Mouse (Mus musculus) urinary bladder, postnatal 0 days (tissue): ENCODE results near the gene Aurkaip1. TPM values are rescaled to one million over a fixed set of nuclear protein-coding genes. Genes with fewer than 3 reads are reported as not detected.

Experiments used
- microRNA-seq: library from miRNA; unstranded; fragments of <30 nt; microRNA quantifications from one replicate; pipeline ENCODE4, GENCODE M21; 2016
- polyA plus RNA-seq: library from polyadenylated mRNA; unstranded; fragments of >200 nt; fragmentation: Nextera tagmentation; extraction: Ambion mirVana; gene quantifications from 2 replicates; pipeline ENCODE4 v1.2.1, GENCODE M21; 2015

Gene Aurkaip1
- polyA plus RNA-seq = 119 and 125 TPM in 2 replicates

GRCm38 (mm10) chr4:155831205-155831766 is at the start of gene Aurkaip1:
Aurkaip1 (plus strand) TSS chr4:155831272.

GRCm38 (mm10) chr4:155785819-155786218 is 45.3 kb upstream of the Aurkaip1 start, which contains the start of gene Tmem88b:
Tmem88b (minus strand) TSS chr4:155785874.

GRCm38 (mm10) chr4:155790021-155790489 is 41.0 kb upstream of the Aurkaip1 start, which contains the start of gene Ankrd65:
Ankrd65 (plus strand) TSS chr4:155790439.

GRCm38 (mm10) chr4:155802741-155803339 is 28.2 kb upstream of the Aurkaip1 start, which contains the start of gene Mrpl20:
Mrpl20 (plus strand) TSS chr4:155802878.

GRCm38 (mm10) chr4:155811929-155812664 is 19.0 kb upstream of the Aurkaip1 start, which contains the start of gene Ccnl2:
Ccnl2 (plus strand) TSS chr4:155812489.

DNA sequence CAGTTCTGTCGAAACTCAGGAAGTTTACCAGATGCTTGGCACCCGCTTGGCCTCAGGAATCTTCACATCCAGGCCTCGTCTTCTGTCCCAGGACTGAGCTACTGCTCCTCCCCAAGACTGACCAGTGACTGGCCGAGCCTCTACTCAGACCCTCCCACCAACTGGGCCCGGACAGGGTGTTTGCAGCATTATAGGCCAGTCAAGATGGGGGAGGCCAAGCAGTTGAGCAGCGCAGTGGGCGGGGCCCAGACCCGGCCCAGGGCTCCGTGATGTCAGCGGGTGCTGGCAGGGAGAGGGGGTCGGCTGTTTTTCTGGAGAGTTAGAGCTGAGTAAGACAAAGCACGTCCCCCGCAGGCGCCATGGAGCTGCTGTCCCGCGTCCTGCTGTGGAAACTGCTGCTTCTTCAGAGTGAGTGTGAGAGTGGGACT is 8.4 kb downstream of the Aurkaip1 start, which contains the start of gene Mxra8:
Mxra8 (plus strand) TSS at position 198 of the 428 bp plus-strand sequence.

DNA sequence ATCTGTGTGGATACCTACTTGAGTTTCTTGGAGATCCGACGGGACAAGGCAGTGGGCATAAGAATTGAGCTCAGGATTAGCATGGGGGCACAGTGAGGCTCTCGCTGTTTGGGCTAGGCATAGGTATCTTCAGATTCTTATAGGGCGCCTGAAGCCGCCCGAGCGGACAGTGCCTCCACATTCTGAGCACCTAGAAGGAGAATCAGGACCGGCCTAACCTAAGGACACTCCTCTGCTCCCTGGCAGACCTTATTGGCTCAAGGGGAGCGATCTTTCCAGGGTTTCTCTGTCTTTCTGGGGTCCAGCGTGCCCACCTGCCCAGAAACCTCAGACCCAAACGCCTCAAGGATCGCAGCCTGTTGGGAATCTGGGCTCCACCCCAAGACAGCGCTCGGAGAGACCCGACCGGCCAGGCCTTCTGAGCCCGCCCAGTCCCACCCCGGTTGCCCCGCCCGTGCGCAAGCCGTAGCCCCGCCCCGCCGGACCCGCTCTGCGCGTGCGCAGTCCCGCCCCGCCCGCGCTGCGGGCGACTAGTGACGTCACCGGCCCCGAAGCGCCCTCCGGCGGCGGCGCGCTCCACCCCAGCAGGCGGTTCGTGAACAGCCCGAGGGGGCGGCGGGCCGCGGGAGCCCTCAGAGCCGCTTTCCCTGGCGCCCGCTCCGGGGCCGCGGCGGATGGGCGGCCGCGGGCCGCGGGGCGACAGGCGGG is 16.0 kb downstream of the Aurkaip1 start, which contains the start of gene Dvl1:
Dvl1 (plus strand) TSS at position 532 of the 708 bp plus-strand sequence.

DNA sequence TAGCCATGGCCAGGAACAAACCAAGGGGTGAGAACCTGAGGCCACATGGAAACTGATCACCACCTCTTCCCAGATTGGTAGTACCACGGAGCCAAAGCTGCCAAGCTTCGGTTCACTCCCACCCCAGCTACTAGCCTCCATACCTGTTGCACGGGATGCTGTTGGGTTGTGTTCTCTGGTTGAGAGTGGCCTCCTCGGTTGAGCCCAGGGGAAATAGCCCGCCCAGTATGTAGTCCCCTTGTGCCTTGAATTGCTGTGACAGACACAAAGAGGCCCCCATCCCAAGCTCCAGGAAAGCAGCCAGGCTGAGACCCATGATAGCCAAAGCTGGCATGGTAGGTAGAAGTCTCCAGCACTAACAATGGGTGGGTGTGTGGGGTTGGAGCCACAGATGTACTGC is 31.9 kb downstream of the Aurkaip1 start, which contains the start of gene Tas1r3:
Tas1r3 (minus strand) TSS at position 362 of the 400 bp plus-strand sequence.

GRCm38 (mm10) chr4:155869317-155870033 is 38.4 kb downstream of the Aurkaip1 start, which contains the start of the genes Cptp and Ints11:
Cptp (minus strand) TSS chr4:155869440.
Ints11 (plus strand) TSS chr4:155869546.

Small RNA genes within 50 kb of the gene (microRNA-seq; reads per million reads assigned to microRNA genes)
- not detected for gene Gm27743

Other genes with a start within 250 kb of the Aurkaip1 start
- 3.1 and 3.8 TPM in 2 replicates for gene Slc35e2, start 229.9 kb upstream of the Aurkaip1 start, polyA plus RNA-seq
- 45.0 and 53.4 TPM in 2 replicates for gene Cdk11b, start 206.4 kb upstream of the Aurkaip1 start, polyA plus RNA-seq
- not detected in 2 replicates for gene Gm10563, start 185.9 kb upstream of the Aurkaip1 start, polyA plus RNA-seq
- gene Mmp23, start 177.9 kb upstream of the Aurkaip1 start, polyA plus RNA-seq = 143 and 158 TPM in 2 replicates
- gene Mib2, start 162.1 kb upstream of the Aurkaip1 start, polyA plus RNA-seq = 10.8 and 11.4 TPM in 2 replicates
- 10.4 and 10.8 TPM in 2 replicates for gene Fndc10, start 136.9 kb upstream of the Aurkaip1 start, polyA plus RNA-seq
- gene Ssu72, start 126.5 kb upstream of the Aurkaip1 start, polyA plus RNA-seq = 133 and 144 TPM in 2 replicates
- gene Tmem240, start 96.5 kb upstream of the Aurkaip1 start, polyA plus RNA-seq = 0.35 and 0.58 TPM in 2 replicates
- 43.9 and 46.1 TPM in 2 replicates for gene Atad3a, start 70.2 kb upstream of the Aurkaip1 start, polyA plus RNA-seq
- gene Vwa1, start 56.6 kb upstream of the Aurkaip1 start, polyA plus RNA-seq = 47.5 and 51.7 TPM in 2 replicates
- gene Tmem88b, start 45.4 kb upstream of the Aurkaip1 start, polyA plus RNA-seq = 0.40 and 0.45 TPM in 2 replicates
- 0.16 and 0.24 TPM in 2 replicates for gene Ankrd65, start 40.8 kb upstream of the Aurkaip1 start, polyA plus RNA-seq
- gene Mrpl20, start 28.4 kb upstream of the Aurkaip1 start, polyA plus RNA-seq = 437 and 466 TPM in 2 replicates
- 104 and 106 TPM in 2 replicates for gene Ccnl2, start 18.8 kb upstream of the Aurkaip1 start, polyA plus RNA-seq
- gene Mxra8, start 8.4 kb downstream of the Aurkaip1 start, polyA plus RNA-seq = 126 and 133 TPM in 2 replicates
- 5.5 and 8.2 TPM in 2 replicates for gene Dvl1, start 16.1 kb downstream of the Aurkaip1 start, polyA plus RNA-seq
- gene Tas1r3, start 32.1 kb downstream of the Aurkaip1 start, polyA plus RNA-seq = 0.12 and 0.15 TPM in 2 replicates
- gene Cptp, start 38.2 kb downstream of the Aurkaip1 start, polyA plus RNA-seq = 11.3 and 12.5 TPM in 2 replicates
- 27.6 and 27.8 TPM in 2 replicates for gene Ints11, start 38.3 kb downstream of the Aurkaip1 start, polyA plus RNA-seq
- 37.0 and 40.7 TPM in 2 replicates for gene Pusl1, start 60.5 kb downstream of the Aurkaip1 start, polyA plus RNA-seq
- 9.9 and 10.4 TPM in 2 replicates for gene Acap3, start 60.5 kb downstream of the Aurkaip1 start, polyA plus RNA-seq
- 69.0 and 72.3 TPM in 2 replicates for gene Ube2j2, start 112.6 kb downstream of the Aurkaip1 start, polyA plus RNA-seq
- 32.4 and 35.1 TPM in 2 replicates for gene C1qtnf12, start 131.0 kb downstream of the Aurkaip1 start, polyA plus RNA-seq
- 9.5 and 10.8 TPM in 2 replicates for gene B3galt6, start 161.4 kb downstream of the Aurkaip1 start, polyA plus RNA-seq
- gene Sdf4, start 161.6 kb downstream of the Aurkaip1 start, polyA plus RNA-seq = 117 and 120 TPM in 2 replicates
- 0.46 and 0.61 TPM in 2 replicates for gene Tnfrsf4, start 182.6 kb downstream of the Aurkaip1 start, polyA plus RNA-seq
- gene Tnfrsf18, start 194.9 kb downstream of the Aurkaip1 start, polyA plus RNA-seq = 1.2 and 1.8 TPM in 2 replicates
- gene Ttll10, start 228.1 kb downstream of the Aurkaip1 start, polyA plus RNA-seq = 1.7 and 2.4 TPM in 2 replicates